Mouse (Mus musculus) embryo, embryonic 11.5 days (tissue): Measurements from ENCODE around the gene Ntn4.

Experiments used
- DNase-seq: peaks from one replicate; pipeline ENCODE4 v3.0.0-alpha.2; 2012; ENCODE audit warnings: low read depth, low spot score

The Ntn4 gene

DNA sequence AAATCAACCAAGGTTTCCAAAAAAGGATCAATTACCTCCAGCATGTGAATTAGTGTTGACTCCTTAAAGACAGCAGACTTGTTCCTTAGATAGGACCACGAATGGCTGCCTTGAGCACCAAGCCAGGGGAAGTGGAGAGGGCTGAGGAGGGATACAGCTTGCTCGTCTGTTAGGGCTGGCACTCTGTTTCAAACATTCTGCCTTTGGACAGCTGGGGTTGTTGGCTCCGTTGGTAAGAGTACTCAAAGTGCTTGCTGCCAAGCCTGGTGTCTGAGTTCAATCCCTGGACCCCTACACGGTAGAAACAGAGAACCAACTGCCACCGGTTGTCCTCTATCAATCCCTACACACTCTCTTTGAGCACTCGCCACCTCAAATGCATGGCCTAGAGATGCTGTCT is 90.0 kb downstream of the Ntn4 start:
- no peak for DNase-seq

DNA sequence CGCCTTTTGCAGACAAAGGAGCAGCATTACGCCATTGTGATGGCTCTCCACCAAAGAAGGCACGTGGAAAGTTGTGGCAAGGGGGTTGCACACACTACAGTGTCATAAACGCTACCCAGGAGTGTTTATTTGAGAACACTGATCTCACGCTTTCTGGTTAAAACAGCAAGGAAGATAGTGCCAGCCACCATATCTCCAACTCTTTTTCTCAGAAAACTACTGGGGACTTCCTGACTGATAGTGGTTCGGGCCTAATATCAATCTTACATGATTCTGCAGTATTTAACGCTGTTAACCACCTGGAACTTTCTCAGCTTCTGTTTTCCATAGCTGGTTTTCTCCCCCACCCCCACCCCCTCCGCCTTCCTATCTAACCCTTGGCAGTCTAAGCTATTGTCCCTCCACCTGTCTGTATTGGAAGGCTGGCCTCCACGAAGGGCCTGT is 90.8 kb downstream of the Ntn4 start:
- DNase-seq: no peak

DNA sequence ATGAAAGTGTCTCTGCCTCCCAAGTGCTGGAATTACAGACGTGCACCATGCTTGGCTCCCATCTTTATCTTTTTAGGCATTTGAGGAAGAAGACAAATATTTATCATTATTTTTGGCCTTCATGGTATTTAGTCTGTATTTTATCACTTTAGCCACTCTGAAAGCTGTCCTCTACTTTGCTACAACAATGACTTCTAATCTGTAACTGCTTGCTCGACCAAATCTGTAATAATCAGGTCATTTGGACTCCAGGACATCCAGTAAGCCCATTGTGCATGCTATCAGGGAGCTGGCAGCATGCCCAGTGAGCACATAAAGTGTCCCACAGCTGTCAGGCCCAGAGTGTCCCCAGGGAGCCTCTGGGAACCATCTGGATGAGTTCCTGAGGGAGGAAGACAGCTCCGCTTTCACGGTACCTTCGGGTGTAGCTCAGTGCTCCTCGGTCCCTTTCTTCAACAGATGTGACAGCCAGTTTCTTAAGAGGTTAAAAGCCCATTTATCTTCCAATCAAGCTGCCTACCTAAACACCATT is 95.7 kb downstream of the Ntn4 start:
- DNase-seq: no peak

DNA sequence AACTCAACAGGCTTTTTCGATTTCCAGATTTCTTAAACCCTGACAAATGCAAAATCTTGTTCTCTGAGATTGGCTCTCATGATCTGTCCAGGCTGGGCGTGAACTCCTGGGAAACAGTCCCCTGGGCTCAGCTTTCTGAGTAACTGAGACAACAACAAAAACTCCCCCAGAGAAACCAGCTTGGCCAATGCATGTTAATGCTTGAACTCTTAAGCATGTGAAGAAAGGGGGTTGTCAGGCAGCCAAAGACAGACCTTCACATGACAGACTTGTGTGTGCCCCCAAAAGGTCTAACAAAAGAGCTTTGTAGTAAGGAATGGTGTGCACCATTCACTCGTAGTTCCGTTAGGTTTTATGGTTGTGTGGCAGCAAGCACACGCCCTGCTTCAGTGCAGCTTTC is 96.6 kb downstream of the Ntn4 start:
- DNase-seq: no peak

DNA sequence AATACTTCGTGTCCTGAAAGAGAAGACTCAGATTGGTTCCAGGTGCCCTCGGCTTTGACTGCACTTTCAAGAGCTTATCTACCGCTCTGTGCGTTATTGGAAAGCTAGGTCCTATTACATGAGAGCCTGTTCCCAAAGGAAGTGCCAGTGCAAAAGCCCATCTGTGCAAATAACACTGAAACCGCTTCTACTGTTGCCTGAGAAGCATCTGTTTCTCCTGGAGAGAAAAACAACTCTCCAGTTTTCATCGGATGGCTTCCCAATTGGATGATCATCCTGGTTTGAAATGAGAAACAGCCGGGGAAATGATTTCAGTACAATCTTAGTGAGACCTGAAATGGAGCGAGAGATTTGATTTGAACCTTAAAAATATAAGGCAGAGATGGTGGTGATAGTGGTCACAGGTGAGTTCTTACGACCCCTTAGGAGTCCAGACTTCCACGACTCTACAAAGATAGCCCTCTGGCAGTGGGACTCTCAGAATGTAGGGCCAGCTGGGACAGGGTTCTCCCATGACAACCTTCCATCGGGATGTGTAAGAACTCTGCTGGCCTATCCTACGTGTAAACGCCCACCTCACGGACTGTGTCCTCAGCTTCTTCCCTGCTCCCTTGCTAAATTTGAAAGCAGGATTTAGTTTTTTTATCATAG is 101.1 kb downstream of the Ntn4 start:
- DNase-seq: no peak

DNA sequence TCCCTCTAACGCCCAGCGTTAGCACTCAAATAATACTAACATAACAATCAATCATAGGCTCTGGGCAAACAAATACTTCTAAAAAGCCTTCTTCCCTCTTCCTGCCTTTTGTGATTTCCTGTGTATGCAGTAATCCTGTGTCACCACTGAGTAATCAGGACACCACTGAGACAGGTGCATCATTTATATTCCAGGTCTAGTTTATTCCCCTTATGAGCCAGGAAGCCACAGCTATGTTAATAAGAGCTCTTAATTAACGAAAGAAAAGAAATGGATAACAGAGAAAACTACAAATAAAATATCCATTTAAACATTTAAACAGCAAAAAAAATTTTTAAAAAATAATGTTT is 101.6 kb downstream of the Ntn4 start:
- no peak for DNase-seq

DNA sequence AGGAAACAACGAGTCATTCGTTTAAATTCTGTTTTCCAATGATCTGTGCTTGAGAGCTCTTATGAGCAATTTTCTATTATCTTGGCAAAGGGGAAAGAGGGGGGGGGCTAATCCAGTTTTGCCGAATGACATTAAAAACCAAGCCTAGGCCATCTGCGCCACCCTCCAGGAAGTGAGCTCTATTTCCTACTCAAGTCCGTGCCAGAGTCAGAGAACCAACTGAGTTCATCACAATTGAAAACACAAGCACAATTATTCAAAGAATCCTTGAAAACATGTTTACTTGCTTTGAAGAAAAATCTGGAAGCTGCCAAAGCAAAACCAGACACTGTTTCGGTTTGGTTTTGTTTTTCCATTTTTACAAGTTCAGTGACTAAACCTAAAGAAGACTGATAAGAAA is 102.1 kb downstream of the Ntn4 start:
- DNase-seq: no peak

DNA sequence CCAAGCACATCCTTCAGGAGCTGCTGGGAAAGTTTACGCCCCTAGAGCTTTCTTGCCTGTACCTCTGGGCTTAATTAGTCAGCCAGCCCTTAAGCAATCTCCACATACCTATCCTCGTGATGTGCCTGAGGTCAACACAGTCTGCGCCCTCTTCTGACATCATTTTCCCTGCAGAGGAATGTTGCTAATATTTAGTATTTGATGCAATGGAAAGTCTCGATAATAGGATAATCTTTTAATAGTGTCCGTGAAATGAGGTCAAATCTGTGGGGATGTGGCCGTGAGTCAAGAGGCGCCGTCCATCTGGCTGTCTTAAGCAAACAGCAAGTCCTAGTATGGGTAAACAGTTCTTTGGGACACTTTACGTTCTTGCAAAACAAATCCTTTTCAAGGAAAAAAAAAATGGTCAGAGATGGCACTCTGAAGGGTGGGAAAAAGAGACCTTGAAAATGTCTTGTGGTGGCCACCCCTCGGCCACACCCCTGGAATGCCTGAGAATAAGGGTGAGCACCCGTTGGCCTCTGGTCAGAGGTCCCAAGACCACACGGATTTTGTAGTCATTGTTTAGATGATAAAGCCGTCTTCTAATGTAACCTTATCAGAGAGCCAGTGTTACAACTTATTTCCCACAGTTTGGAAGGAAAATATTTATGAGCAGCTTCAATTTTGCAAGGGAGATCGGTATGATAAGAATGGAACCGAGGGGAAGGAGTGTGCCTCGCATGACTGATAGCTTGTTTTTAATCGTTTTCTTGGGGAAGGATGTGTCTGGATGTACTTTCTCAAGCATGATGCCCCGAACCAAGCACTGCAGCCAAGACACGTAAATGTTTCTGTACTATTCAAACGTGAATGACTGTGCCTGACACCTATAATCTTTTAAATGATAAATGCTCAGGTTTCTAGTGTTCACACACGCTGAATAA is 109.0 kb downstream of the Ntn4 start:
- DNase-seq: no peak

DNA sequence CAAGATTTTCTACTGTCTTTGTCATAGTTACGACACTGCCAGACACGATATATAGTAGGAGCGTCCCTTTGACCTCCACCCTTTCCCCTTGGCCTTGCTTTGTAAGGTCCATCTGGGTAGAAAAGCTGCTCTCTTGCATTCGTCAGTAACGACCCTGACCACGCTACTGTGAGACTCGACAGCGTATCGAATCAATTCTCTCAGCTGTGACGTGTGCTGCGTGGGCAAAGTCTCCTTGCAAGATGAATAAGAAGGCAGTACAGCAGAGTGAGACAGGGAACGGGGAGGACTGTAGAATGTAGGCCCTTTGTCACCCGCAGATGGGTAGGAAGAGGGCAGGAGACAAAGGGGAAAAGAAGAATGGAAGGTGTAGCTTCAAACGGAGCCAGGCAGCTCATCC is 110.8 kb downstream of the Ntn4 start:
- DNase-seq: no peak

DNA sequence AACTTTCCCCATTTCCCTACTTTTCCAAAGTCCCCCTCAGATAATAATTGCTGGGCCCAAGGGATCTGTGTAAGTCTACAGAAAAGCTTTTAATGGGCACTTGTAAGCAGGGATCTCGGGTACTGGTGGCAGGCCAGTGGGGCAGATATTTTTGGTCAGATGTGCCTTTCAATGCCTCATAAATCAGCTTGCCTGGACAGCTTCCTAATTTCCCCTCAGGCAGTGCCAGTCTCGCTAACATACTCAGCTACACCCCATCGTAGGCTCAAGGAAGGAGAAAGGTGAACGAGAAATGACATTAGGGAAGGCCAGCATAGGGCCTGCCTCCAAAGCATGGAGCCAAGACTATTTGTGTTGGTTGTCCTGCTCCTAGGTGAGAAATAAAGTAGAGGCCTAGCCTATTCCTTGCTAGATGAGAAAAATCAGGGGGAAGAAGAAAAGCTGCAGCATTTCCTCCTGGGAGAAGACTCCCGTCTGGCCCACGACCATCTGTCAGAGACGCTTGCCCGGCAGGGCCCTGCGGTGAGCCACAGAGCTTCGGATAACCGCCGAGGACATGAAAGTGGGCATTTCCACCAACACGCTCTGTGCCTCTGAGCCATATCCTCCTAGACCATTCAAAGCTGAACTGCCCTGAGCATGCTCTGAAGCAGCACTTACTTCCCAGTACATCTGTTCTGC is 113.4 kb downstream of the Ntn4 start:
- no peak for DNase-seq

DNA sequence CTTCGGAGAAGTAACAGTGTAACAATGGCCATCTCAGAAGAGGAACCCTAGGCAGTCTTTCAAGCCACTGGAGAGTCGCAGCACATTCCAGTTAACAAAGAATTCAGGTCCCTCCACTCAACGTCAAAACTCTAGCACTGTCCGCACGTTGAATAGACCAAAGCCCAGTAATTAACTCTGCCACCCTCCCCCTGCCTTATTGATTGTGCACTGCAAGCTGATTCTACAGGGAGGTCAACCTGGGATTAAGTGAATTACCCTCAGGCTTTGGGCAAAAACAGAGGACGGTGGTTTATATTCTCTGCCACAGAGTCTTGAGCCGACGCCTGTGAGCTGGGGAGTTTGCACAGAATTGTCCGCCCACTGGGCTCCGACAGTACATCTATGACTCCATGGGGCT is 115.7 kb downstream of the Ntn4 start:
- DNase-seq: no peak

DNA sequence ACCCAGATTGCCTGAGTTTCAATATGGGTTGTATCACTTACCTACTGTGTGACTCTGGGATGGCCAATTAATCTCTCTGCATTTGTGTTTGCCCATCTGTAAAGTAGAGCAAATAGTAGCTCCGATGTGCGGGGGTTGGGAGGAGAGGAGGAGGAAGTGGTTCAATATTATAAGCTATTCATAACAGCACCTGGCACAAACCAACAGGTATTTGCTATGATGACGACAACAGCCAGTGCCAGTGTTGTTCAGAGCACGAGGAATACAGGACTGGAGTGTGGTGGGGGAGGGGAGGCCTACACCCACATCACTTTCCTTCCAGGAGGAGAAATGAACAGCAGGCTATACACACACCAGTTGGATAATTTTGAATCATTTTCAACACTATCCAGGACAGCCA is 119.2 kb downstream of the Ntn4 start:
- no peak for DNase-seq

DNA sequence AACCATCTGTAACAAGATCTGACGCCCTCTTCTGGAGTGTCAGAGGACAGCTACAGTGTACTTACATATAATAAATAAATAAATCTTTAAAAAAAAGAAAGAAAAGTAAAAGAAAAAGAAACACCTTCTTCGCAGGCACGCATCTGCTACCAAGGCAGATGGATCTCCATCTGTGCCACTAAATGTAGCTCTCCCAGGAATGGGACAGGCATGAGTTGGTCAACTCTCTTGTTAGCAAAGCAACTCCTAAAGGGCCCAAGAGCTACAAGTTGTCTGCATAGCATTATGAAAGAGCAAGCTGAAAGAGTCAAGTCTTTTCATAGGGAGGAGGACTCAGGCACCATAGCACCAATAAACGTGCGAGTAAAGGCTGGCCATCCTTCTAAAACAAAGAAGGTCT is 119.9 kb downstream of the Ntn4 start:
- no peak for DNase-seq

DNA sequence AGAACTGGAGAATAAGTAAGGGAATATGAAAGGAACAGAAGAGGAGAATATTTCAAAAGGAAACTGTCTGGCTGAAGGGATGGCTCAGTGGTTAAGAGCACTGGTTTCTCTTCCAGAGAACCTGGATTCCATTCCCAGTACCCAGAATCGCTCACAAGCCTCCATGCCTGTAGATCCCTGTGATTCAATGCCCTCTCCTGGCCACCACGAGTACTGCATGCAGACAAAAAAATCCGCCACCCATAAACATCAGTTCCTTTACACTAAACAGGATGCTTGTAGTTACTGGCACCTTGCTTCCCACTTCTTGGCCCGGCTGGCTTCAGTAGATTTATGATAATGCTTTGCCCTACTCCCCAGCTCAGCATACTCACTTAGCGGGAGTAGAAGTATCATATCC is 122.6 kb downstream of the Ntn4 start:
- DNase-seq: no peak

DNA sequence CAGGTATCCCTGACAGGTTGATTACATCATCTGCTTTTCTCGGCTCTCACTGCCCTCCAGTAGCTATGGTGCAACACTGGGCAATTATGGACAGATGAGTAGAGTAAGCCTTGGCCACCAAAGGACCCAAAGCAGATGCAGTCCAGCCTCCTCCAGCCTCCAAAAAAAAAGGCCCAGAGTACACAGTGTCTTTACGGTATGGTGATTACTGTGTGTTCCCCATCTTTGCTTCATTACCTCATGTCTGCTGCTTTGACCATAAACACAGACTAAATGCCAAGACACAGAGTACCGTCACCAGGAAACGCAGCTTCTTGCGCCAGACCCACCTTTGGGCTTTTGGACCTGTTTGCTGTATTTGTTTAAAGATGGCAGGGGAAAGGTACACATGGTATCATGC is 125.7 kb downstream of the Ntn4 start:
- no peak for DNase-seq

DNA sequence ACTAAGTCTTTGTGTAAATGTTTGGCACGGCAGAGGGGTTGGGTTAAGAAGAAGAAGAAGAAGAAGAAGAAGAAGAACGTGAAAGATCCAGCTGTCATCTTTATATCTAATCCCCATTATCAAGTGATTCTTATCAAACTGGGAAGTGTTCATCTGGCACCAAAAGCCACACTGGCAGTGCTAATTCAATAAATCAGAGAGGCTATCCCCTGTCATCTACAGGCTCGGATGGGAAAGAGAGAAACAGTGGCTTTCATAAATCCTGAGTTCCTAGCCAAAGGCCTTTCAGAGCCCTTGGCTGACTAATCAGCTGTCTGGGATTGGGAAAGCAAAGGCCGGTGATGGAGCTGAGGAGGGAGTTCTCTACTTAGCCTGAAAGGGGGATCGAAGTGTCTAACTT is 126.8 kb downstream of the Ntn4 start:
- DNase-seq: no peak

DNA sequence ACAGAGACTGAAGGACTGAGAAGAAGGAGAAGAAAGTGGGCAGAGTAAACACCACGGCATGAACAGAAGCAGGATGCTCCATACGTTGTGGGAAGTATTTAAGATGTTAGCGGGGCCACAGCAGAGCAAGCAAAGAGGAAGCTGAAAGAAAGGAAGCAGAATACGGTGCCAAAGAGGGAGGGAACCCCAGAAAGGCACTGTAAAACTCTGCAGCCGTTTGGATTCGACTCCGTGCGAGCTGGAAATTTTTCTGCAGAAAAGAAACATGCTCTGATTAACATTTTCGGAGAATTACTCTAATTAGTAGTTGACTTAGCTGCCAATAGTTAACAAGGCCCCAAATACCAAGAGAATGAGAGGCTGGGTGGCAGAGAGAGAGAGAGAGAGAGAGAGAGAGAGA is 127.7 kb downstream of the Ntn4 start:
- no peak for DNase-seq

DNA sequence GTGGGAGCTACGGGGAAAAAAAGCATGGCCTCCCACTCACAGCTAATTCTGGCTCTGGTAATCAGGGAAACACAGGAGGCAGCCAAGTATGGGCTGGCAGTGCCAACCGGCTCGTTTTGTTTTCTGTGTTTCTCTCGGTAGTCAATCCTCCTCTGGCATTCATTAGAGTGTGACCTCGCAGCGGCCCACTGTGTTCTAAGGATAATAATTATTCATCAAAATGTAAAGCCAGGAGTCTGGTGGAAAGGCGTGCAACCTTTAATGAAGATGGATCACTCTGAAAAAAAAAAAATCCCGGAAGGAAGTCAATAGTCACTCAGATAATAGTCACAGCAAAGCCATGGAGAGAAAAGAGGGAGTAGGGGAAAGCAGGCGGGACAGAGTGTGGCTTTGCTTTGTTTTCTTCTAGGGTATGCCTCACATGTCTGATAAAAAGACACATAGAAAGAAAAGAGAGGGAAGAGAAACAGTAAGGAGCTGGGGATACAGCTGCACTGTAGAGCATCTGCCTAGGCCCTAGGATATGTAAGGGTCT is 131.5 kb downstream of the Ntn4 start:
- DNase-seq: no peak

DNA sequence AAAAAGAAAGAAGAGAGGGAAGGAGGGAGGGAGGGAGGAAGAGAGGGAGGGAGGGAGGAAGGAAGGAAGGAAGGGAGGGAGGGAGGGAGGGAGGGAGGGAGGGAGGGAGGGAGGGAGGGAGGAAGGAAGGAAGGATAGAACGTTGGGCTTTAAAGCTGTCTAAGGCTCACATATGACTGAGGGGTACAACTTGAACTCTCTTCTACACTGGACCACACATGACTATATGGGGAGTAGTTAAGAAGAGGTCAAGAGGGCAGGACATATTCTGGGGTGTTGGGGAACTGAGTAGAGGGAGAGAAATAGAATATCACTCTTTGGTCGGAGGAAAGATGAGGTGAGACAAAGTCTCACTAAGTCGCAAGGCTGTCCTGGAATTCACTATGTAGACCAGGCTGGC is 132.0 kb downstream of the Ntn4 start:
- no peak for DNase-seq

DNA sequence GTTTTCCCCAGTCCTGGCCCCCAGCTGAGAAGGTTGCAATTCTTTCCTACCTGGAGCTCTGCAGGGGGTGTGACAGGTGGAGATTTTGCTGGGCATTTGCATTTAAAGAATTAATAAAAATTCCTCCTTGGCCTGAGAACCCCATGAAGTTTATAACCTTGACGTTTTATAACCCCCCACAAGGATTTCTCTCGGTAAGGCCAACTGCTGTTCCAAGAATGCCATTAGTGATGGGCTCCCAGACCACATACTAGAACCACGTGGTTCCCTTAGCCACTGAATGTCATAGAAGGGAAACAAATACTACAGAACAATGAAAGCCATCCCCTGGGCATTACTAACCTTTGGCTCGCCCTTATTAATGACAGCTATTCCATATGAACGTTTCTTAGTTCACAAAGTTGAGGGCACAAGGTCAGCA is 136.3 kb downstream of the Ntn4 start:
- no peak for DNase-seq

DNA sequence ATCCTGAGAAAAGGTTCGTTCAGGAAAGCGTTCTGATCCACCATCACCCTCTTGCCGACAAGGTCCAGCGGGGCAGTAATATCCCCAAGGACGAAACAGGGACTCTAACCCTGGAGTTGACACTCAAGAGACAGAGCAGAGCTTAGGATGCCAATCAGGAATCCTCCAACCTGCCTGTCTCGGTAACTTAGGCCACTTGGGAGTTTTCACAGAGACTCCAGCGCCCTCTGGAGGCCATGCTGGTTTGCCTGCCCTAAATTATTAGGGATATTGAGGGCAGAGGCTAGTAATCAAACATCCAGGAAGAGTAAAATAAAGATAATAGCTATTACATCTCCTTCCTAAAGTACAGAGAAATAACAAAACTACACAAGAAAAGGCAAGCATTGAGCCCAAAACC is 136.9 kb downstream of the Ntn4 start:
- no peak for DNase-seq
